Mouse (Mus musculus): Measurements from ENCODE around the gene Tfe3. TPM values are rescaled to one million over a fixed set of nuclear protein-coding genes. Genes with fewer than 3 reads are reported as not detected.
A peak's percentile ranks its signal among the peaks of the same experiment; 100 is the strongest.

Gene Tfe3
- polyA plus RNA-seq, 1 experiment from 2014 or later = 14.5 TPM

MicroRNA genes within 50 kb of the gene (microRNA counts, 519-probe panel; counts per million panel counts)
- microRNA mmu-miR-1198 = 322 counts per million, percentile 70 among the panel's probes with 10 or more counts

Small RNA genes within 50 kb of the gene (microRNA-seq; reads per million reads assigned to microRNA genes)
- gene Mir1198 = 31.0 reads per million, percentile 36 among the genes with 10 or more reads in this experiment

Other genes with a start within 250 kb of the Tfe3 start
- gene Foxp3, start 188.9 kb upstream of the Tfe3 start, polyA plus RNA-seq (2014; fragmentation: Nextera tagmentation; extraction: Ambion mirVana) = not detected in 2 replicates
- 1.2 TPM in 2 replicates for gene Ppp1r3f, start 188.3 kb upstream of the Tfe3 start, polyA plus RNA-seq (2014; fragmentation: Nextera tagmentation; extraction: Ambion mirVana)
- 16.1 and 17.4 TPM in 2 replicates for gene Ccdc22, start 157.0 kb upstream of the Tfe3 start, polyA plus RNA-seq (2014; fragmentation: Nextera tagmentation; extraction: Ambion mirVana)
- gene Cacna1f, start 155.5 kb upstream of the Tfe3 start, polyA plus RNA-seq (2014; fragmentation: Nextera tagmentation; extraction: Ambion mirVana) = not detected in 2 replicates
- 0.24 and 2.0 TPM in 2 replicates for gene Syp, start 124.1 kb upstream of the Tfe3 start, polyA plus RNA-seq (2014; fragmentation: Nextera tagmentation; extraction: Ambion mirVana)
- gene Prickle3, start 105.3 kb upstream of the Tfe3 start, polyA plus RNA-seq (2014; fragmentation: Nextera tagmentation; extraction: Ambion mirVana) = 6.2 and 7.8 TPM in 2 replicates
- 194 and 196 TPM in 2 replicates for gene Plp2, start 91.2 kb upstream of the Tfe3 start, polyA plus RNA-seq (2014; fragmentation: Nextera tagmentation; extraction: Ambion mirVana)
- 0.54 and 0.74 TPM in 2 replicates for gene Magix, start 81.3 kb upstream of the Tfe3 start, polyA plus RNA-seq (2014; fragmentation: Nextera tagmentation; extraction: Ambion mirVana)
- gene Gpkow, start 65.4 kb upstream of the Tfe3 start, polyA plus RNA-seq (2014; fragmentation: Nextera tagmentation; extraction: Ambion mirVana) = 33.5 TPM in 2 replicates
- gene Wdr45, start 48.2 kb upstream of the Tfe3 start, polyA plus RNA-seq (2014; fragmentation: Nextera tagmentation; extraction: Ambion mirVana) = 18.5 and 24.0 TPM in 2 replicates
- gene Gm45208, start 40.3 kb upstream of the Tfe3 start, polyA plus RNA-seq (2014; fragmentation: Nextera tagmentation; extraction: Ambion mirVana) = not detected in 2 replicates
- gene Praf2, start 34.1 kb upstream of the Tfe3 start, polyA plus RNA-seq (2014; fragmentation: Nextera tagmentation; extraction: Ambion mirVana) = 36.3 and 40.8 TPM in 2 replicates
- gene Ccdc120, start 11.7 kb upstream of the Tfe3 start, polyA plus RNA-seq (2014; fragmentation: Nextera tagmentation; extraction: Ambion mirVana) = 4.7 and 5.9 TPM in 2 replicates
- 25.0 and 26.6 TPM in 2 replicates for gene Gripap1, start 27.2 kb downstream of the Tfe3 start, polyA plus RNA-seq (2014; fragmentation: Nextera tagmentation; extraction: Ambion mirVana)
- gene Kcnd1, start 59.7 kb downstream of the Tfe3 start, polyA plus RNA-seq (2014; fragmentation: Nextera tagmentation; extraction: Ambion mirVana) = 1.8 and 1.9 TPM in 2 replicates
- 16.2 and 19.9 TPM in 2 replicates for gene Otud5, start 78.8 kb downstream of the Tfe3 start, polyA plus RNA-seq (2014; fragmentation: Nextera tagmentation; extraction: Ambion mirVana)
- 3.8 and 4.9 TPM in 2 replicates for gene Pim2, start 115.7 kb downstream of the Tfe3 start, polyA plus RNA-seq (2014; fragmentation: Nextera tagmentation; extraction: Ambion mirVana)
- gene Slc35a2, start 121.5 kb downstream of the Tfe3 start, polyA plus RNA-seq (2014; fragmentation: Nextera tagmentation; extraction: Ambion mirVana) = 15.2 and 18.3 TPM in 2 replicates
- gene Pqbp1, start 136.7 kb downstream of the Tfe3 start, polyA plus RNA-seq (2014; fragmentation: Nextera tagmentation; extraction: Ambion mirVana) = 61.9 and 65.1 TPM in 2 replicates
- gene Timm17b, start 136.8 kb downstream of the Tfe3 start, polyA plus RNA-seq (2014; fragmentation: Nextera tagmentation; extraction: Ambion mirVana) = 132 and 159 TPM in 2 replicates
- not detected in 2 replicates for gene Gm10491, start 145.3 kb downstream of the Tfe3 start, polyA plus RNA-seq (2014; fragmentation: Nextera tagmentation; extraction: Ambion mirVana)
- gene Gm10490, start 147.0 kb downstream of the Tfe3 start, polyA plus RNA-seq (2014; fragmentation: Nextera tagmentation; extraction: Ambion mirVana) = not detected in 2 replicates
- 0.09 and 0.63 TPM in 2 replicates for gene Pcsk1n, start 157.3 kb downstream of the Tfe3 start, polyA plus RNA-seq (2014; fragmentation: Nextera tagmentation; extraction: Ambion mirVana)
- gene Eras, start 166.0 kb downstream of the Tfe3 start, polyA plus RNA-seq (2014; fragmentation: Nextera tagmentation; extraction: Ambion mirVana) = not detected in 2 replicates
- gene Hdac6, start 185.3 kb downstream of the Tfe3 start, polyA plus RNA-seq (2014; fragmentation: Nextera tagmentation; extraction: Ambion mirVana) = 25.3 and 26.5 TPM in 2 replicates
- gene Gata1, start 215.5 kb downstream of the Tfe3 start, polyA plus RNA-seq (2014; fragmentation: Nextera tagmentation; extraction: Ambion mirVana) = 0.24 and 0.54 TPM in 2 replicates